Mouse (Mus musculus) cerebellum, adult 11 months (tissue): Measurements from ENCODE around the gene Akna.
A peak's percentile ranks its signal among the peaks of the same experiment; 100 is the strongest.

Experiments
- DNase-seq: peaks from one replicate; pipeline ENCODE4 v3.0.0; 2022

Akna gene

GRCm38 (mm10) chr4:63403040-63403959 is at the start of gene Akna:
Akna (minus strand) TSS chr4:63403354.
- DNase-seq: peak; percentile 14

GRCm38 (mm10) chr4:63452555-63452954 is 49.4 kb upstream of the Akna start:
- no peak for DNase-seq

- no peak for DNase-seq
These were observed 47.4 kb upstream of the Akna start for GRCm38 (mm10) chr4:63450551-63450950.

GRCm38 (mm10) chr4:63444362-63445066 is 41.4 kb upstream of the Akna start:
- DNase-seq: no peak

- no peak for DNase-seq
These were observed 39.9 kb upstream of the Akna start for GRCm38 (mm10) chr4:63443101-63443500.

GRCm38 (mm10) chr4:63441616-63442015 is 38.5 kb upstream of the Akna start:
- peak; percentile 42 for DNase-seq

- no peak for DNase-seq
These were observed 37.1 kb upstream of the Akna start for GRCm38 (mm10) chr4:63440262-63440661.

- no peak for DNase-seq
These were observed 34.8 kb upstream of the Akna start for GRCm38 (mm10) chr4:63437968-63438367.

GRCm38 (mm10) chr4:63437119-63437815 is 34.1 kb upstream of the Akna start:
- DNase-seq: no peak

GRCm38 (mm10) chr4:63435402-63435801 is 32.2 kb upstream of the Akna start:
- no peak for DNase-seq

- DNase-seq: no peak
These were observed 27.9 kb upstream of the Akna start for GRCm38 (mm10) chr4:63431098-63431497.

GRCm38 (mm10) chr4:63430357-63430756 is 27.2 kb upstream of the Akna start:
- no peak for DNase-seq

GRCm38 (mm10) chr4:63426308-63426707 is 23.2 kb upstream of the Akna start:
- DNase-seq: no peak

GRCm38 (mm10) chr4:63423811-63424210 is 20.7 kb upstream of the Akna start:
- no peak for DNase-seq

GRCm38 (mm10) chr4:63423231-63423630 is 20.1 kb upstream of the Akna start:
- no peak for DNase-seq

GRCm38 (mm10) chr4:63420143-63420920 is 17.2 kb upstream of the Akna start:
- DNase-seq: no peak

- DNase-seq: no peak
These were observed 15.1 kb upstream of the Akna start for GRCm38 (mm10) chr4:63418270-63418669.

GRCm38 (mm10) chr4:63417318-63417957 is 14.3 kb upstream of the Akna start:
- DNase-seq: peak; percentile 64

- DNase-seq: no peak
These were observed 11.8 kb upstream of the Akna start for GRCm38 (mm10) chr4:63414951-63415350.

- no peak for DNase-seq
These were observed 8.1 kb upstream of the Akna start for GRCm38 (mm10) chr4:63411222-63411621.

GRCm38 (mm10) chr4:63410583-63410934 is 7.4 kb upstream of the Akna start:
- DNase-seq: peak; percentile 44

- no peak for DNase-seq
These were observed 6.9 kb upstream of the Akna start for GRCm38 (mm10) chr4:63409908-63410582.
